Mouse (Mus musculus) right cerebral cortex, postnatal 4 days (tissue): ENCODE data around the gene Olfr1412.

Experiments
- DNase-seq: peaks from one replicate; pipeline ENCODE4 v3.0.0-alpha.2; 2022

Olfr1412 gene

DNA sequence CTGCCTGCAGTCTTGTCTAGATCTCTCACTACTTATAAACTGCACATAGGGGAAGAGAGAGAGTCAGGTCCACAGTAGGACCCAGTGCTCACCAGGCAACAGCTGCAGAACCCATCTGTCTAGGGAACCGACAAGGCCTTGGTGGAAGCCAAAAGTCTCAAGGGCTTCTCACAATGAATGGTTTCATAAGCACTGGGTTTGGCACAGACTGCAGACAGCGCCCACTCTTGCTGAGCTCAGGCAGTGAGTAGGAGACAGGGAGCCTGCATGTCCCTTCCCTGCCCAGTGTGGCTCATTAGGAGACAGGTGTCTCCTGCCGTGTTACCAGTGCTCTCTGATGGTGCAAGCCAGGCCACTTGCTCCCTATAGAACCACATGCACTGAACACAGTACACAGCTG is 52.6 kb downstream of the Olfr1412 start:
- no peak for DNase-seq

GRCm38 (mm10) chr1:92638736-92639135 is 53.2 kb downstream of the Olfr1412 start:
- DNase-seq: no peak

GRCm38 (mm10) chr1:92640393-92640792 is 54.8 kb downstream of the Olfr1412 start:
- no peak for DNase-seq
